Mouse (Mus musculus): ENCODE data around the gene Fbxl8. TPM values are rescaled to one million over a fixed set of nuclear protein-coding genes. Genes with fewer than 3 reads are reported as not detected.

Fbxl8 gene
- polyA plus RNA-seq, 1 experiment from 2014 or later, result 1.5 TPM

GRCm38 (mm10) chr8:105303874-105304273 is 39.4 kb downstream of the Fbxl8 start:
- no peaks in the 10 kb centered on the region for H3K9me3 ChIP-seq (ENCODE audit: control insufficient read depth, low read length)
- H3K4me1 ChIP-seq (ENCODE audit: control insufficient read depth, insufficient read depth, low read length), result peaks cover 20% of the 10 kb centered on the region; the same call in 1 of the 2 replicates
- no peak overlapping the region for H3K27ac ChIP-seq (ENCODE audit: low read depth, low read length)
- no peak overlapping the region for H3K9ac ChIP-seq (ENCODE audit: low read depth, low read length)
- no peak overlapping the region for H3K4me2 ChIP-seq (replicated peaks; ENCODE audit: low read depth, low read length)
- 84% methylated on average over 9 of the region's 9 CpGs for WGBS
- no peaks in the 10 kb centered on the region for H3K27me3 ChIP-seq (ENCODE audit: control insufficient read depth, insufficient read depth, low read length)
- peaks cover 68% of the 10 kb centered on the region for H3K36me3 ChIP-seq (ENCODE audit: control insufficient read depth, insufficient read depth, low read length)
- no peak for ATAC-seq (ENCODE audit: low FRiP score, low TSS enrichment)
- no peak overlapping the region for H3K4me3 ChIP-seq (ENCODE audit: low read length)

DNA sequence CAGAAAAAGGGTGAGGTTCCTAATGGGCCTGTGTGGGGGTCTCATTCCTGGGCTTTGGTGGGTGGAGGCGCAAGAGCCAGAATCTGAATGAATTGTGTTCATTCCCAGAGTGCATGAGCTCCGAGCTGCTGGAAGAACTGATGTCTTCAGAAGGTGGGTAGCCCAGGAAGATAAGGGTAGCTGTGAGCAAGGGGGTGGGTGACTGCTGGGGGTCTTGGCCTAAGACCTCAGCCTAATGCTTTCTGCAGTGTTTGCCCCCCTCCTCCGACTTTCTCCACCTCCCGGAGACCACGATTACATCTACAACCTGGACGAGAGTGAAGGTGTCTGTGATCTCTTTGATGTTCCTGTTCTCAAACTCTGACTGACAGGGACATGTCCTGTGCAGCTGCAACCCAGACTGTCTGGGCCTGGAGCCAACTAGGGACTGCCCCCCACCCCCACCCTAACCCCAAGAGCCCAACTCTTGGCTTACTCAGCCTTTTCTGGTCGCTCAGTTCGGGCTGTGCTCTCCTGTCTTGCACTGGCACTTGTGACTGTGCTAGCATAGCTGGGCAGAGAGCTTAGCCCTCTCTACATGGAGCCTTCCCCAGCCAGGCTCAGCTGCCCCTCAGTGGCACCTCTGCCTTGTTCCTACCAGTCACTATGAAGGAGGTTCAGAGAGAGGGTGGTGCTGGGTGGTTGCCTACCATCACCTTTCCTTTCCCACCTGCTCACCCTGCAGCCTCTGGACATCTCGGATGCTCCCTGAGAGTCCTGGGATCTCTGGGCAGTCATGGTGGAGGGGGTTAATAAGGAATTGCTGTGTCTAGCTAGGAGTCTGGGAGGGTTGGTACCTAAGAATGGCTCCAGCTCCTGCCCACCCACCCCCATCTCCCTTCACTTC is 40.1 kb downstream of the Fbxl8 start:
- ATAC-seq (ENCODE audit: low FRiP score, low TSS enrichment), result peak; percentile 10
- peak overlapping the region; percentile 55 for H3K27ac ChIP-seq (ENCODE audit: low read depth, low read length)
- no peak overlapping the region for H3K4me3 ChIP-seq (ENCODE audit: low read length)
- H3K4me1 ChIP-seq (ENCODE audit: control insufficient read depth, insufficient read depth, low read length), result peaks cover 18% of the 10 kb centered on the region; the same call in 1 of the 2 replicates
- H3K9ac ChIP-seq (ENCODE audit: low read depth, low read length), result no peak overlapping the region
- H3K9me3 ChIP-seq (ENCODE audit: control insufficient read depth, low read length), result no peaks in the 10 kb centered on the region
- H3K36me3 ChIP-seq (ENCODE audit: control insufficient read depth, insufficient read depth, low read length), result peaks cover 69% of the 10 kb centered on the region
- no peak overlapping the region for H3K4me2 ChIP-seq (replicated peaks; ENCODE audit: low read depth, low read length)
- WGBS, result 75% methylated on average over 9 of the region's 9 CpGs
- H3K27me3 ChIP-seq (ENCODE audit: control insufficient read depth, insufficient read depth, low read length), result no peaks in the 10 kb centered on the region

GRCm38 (mm10) chr8:105305211-105306145 is 41.0 kb downstream of the Fbxl8 start, which contains the start of gene Elmo3:
Elmo3 (plus strand) TSS chr8:105305601.
- WGBS, result 4% methylated on average over 30 of the region's 30 CpGs
- ATAC-seq (ENCODE audit: low FRiP score, low TSS enrichment), result peak; percentile 87
- Histone ChIP-seq H3K4me3 (ENCODE audit: low read length) (peak within 1 kb of the TSS; percentile 38), H3K9me3 (ENCODE audit: control insufficient read depth, low read length) (no peaks in the 10 kb centered on the region), H3K4me1 (ENCODE audit: control insufficient read depth, insufficient read depth, low read length) (peaks cover 18% of the 10 kb centered on the region; the same call in 1 of the 2 replicates), H3K27me3 (ENCODE audit: control insufficient read depth, insufficient read depth, low read length) (no peaks in the 10 kb centered on the region), H3K27ac (ENCODE audit: low read depth, low read length) (peak within 1 kb of the TSS; percentile 69), H3K4me2 (replicated peaks; ENCODE audit: low read depth, low read length) (peak within 1 kb of the TSS; percentile 72), H3K36me3 (ENCODE audit: control insufficient read depth, insufficient read depth, low read length) (peaks cover 60% of the 10 kb centered on the region), H3K9ac (ENCODE audit: low read depth, low read length) (peak within 1 kb of the TSS; percentile 60)

GRCm38 (mm10) chr8:105306146-105306691 is 41.8 kb downstream of the Fbxl8 start:
- Histone ChIP-seq H3K9me3 (ENCODE audit: control insufficient read depth, low read length) (no peaks in the 10 kb centered on the region), H3K4me2 (replicated peaks; ENCODE audit: low read depth, low read length) (peak overlapping the region; percentile 72), H3K9ac (ENCODE audit: low read depth, low read length) (peak overlapping the region; percentile 60; the same call in 1 of the 2 replicates), H3K27ac (ENCODE audit: low read depth, low read length) (peak overlapping the region; percentile 69; the same call in 1 of the 2 replicates), H3K27me3 (ENCODE audit: control insufficient read depth, insufficient read depth, low read length) (no peaks in the 10 kb centered on the region), H3K4me3 (ENCODE audit: low read length) (peak overlapping the region; percentile 38), H3K4me1 (ENCODE audit: control insufficient read depth, insufficient read depth, low read length) (peaks cover 18% of the 10 kb centered on the region; the same call in 1 of the 2 replicates), H3K36me3 (ENCODE audit: control insufficient read depth, insufficient read depth, low read length) (peaks cover 54% of the 10 kb centered on the region)
- peak; percentile 38 for ATAC-seq (ENCODE audit: low FRiP score, low TSS enrichment)
- 47% methylated on average over 5 of the region's 5 CpGs for WGBS

DNA sequence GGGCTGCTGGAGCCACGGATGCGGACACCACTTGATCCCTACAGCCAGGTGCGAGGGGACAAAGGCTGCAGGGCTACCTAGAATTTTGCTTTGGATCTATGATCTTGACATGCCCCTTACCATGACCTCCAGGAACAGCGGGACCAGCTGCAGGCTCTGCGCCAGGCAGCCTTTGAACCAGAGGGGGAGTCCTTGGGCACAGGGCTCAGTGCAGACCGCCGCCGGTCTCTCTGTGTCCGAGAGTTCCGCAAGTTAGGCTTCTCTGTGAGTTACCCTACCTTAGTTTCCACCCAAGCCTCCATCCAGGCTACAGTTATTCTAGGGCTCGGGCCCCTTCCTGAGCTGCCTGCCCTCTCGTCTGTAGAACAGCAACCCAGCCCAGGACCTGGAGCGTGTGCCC is 43.2 kb downstream of the Fbxl8 start:
- no peak overlapping the region for H3K9ac ChIP-seq (ENCODE audit: low read depth, low read length)
- H3K9me3 ChIP-seq (ENCODE audit: control insufficient read depth, low read length), result no peaks in the 10 kb centered on the region
- H3K27ac ChIP-seq (ENCODE audit: low read depth, low read length), result no peak overlapping the region
- H3K4me3 ChIP-seq (ENCODE audit: low read length), result no peak overlapping the region
- WGBS, result 93% methylated on average over 13 of the region's 13 CpGs
- no peak for ATAC-seq (ENCODE audit: low FRiP score, low TSS enrichment)
- peaks cover 18% of the 10 kb centered on the region; the same call in 1 of the 2 replicates for H3K4me1 ChIP-seq (ENCODE audit: control insufficient read depth, insufficient read depth, low read length)
- H3K4me2 ChIP-seq (replicated peaks; ENCODE audit: low read depth, low read length), result no peak overlapping the region
- H3K27me3 ChIP-seq (ENCODE audit: control insufficient read depth, insufficient read depth, low read length), result no peaks in the 10 kb centered on the region
- peaks cover 48% of the 10 kb centered on the region for H3K36me3 ChIP-seq (ENCODE audit: control insufficient read depth, insufficient read depth, low read length)

GRCm38 (mm10) chr8:105308428-105308827 is 44.0 kb downstream of the Fbxl8 start:
- H3K4me3 ChIP-seq (ENCODE audit: low read length), result no peak overlapping the region
- H3K36me3 ChIP-seq (ENCODE audit: control insufficient read depth, insufficient read depth, low read length), result peaks cover 50% of the 10 kb centered on the region
- no peak overlapping the region for H3K9ac ChIP-seq (ENCODE audit: low read depth, low read length)
- no peaks in the 10 kb centered on the region for H3K27me3 ChIP-seq (ENCODE audit: control insufficient read depth, insufficient read depth, low read length)
- H3K4me2 ChIP-seq (replicated peaks; ENCODE audit: low read depth, low read length), result no peak overlapping the region
- no peak for ATAC-seq (ENCODE audit: low FRiP score, low TSS enrichment)
- H3K9me3 ChIP-seq (ENCODE audit: control insufficient read depth, low read length), result no peaks in the 10 kb centered on the region
- H3K27ac ChIP-seq (ENCODE audit: low read depth, low read length), result no peak overlapping the region
- H3K4me1 ChIP-seq (ENCODE audit: control insufficient read depth, insufficient read depth, low read length), result peaks cover 18% of the 10 kb centered on the region; the same call in 1 of the 2 replicates
- 94% methylated on average over 10 of the region's 10 CpGs for WGBS

DNA sequence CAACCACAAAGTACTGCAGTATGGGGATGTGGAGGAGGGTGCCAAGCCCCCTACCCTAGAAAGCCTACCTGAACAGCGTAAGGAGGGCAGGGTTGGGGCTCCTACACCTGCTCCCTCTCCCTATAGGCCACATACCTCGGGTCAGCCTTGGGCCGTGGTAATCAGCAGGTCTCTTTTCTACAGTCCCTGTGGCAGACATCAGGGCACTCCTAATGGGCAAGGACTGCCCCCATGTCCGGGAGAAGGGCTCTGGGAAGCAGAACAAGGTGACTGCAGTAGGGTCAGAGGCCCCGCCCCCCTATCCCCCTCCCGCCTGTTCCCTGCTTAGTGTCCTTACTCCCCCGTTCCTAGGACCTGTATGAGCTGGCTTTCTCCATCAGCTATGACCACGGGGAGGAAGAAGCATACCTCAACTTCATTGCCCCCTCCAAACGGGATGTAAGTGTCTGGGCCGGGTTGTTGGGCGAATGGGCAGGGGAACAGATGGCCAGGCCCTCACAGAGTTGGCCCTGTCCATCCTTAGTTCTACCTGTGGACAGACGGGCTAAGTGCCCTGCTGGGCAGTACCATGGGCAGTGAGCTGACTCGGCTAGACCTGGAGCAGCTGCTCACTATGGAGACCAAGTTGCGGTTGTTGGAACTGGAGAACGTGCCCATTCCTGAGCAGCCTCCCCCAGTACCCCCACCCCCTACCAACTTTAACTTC is 44.8 kb downstream of the Fbxl8 start:
- H3K9ac ChIP-seq (ENCODE audit: low read depth, low read length), result no peak overlapping the region
- H3K9me3 ChIP-seq (ENCODE audit: control insufficient read depth, low read length), result no peaks in the 10 kb centered on the region
- H3K27me3 ChIP-seq (ENCODE audit: control insufficient read depth, insufficient read depth, low read length), result no peaks in the 10 kb centered on the region
- no peak for ATAC-seq (ENCODE audit: low FRiP score, low TSS enrichment)
- peaks cover 50% of the 10 kb centered on the region for H3K36me3 ChIP-seq (ENCODE audit: control insufficient read depth, insufficient read depth, low read length)
- H3K4me3 ChIP-seq (ENCODE audit: low read length), result no peak overlapping the region
- 75% methylated on average over 15 of the region's 15 CpGs for WGBS
- peaks cover 18% of the 10 kb centered on the region; the same call in 1 of the 2 replicates for H3K4me1 ChIP-seq (ENCODE audit: control insufficient read depth, insufficient read depth, low read length)
- no peak overlapping the region for H3K4me2 ChIP-seq (replicated peaks; ENCODE audit: low read depth, low read length)
- H3K27ac ChIP-seq (ENCODE audit: low read depth, low read length), result no peak overlapping the region

DNA sequence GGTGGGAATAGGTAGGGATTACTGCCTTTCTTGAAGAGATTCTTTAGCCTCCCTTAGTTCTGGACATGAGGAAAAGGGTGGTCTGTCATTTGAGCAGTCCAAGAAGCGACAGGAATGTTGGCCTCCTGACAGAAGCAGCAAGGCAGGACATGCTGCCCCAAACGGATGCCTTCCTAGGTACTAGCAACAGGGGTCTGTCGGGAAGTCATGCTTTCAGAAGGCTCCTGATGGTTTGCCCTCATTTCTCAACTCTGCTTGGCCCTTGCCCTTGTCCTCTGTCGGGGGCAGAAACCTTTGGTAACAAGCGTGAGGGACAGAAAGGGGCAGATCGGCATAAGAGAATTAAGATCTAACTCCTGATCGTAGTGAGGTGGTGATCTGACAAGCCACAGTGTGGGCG is 45.7 kb downstream of the Fbxl8 start:
- WGBS, result 89% methylated on average over 8 of the region's 8 CpGs
- Histone ChIP-seq H3K9ac (ENCODE audit: low read depth, low read length) (no peak overlapping the region), H3K36me3 (ENCODE audit: control insufficient read depth, insufficient read depth, low read length) (peaks cover 52% of the 10 kb centered on the region), H3K9me3 (ENCODE audit: control insufficient read depth, low read length) (no peaks in the 10 kb centered on the region), H3K4me3 (ENCODE audit: low read length) (no peak overlapping the region), H3K4me1 (ENCODE audit: control insufficient read depth, insufficient read depth, low read length) (peaks cover 11% of the 10 kb centered on the region; the same call in 1 of the 2 replicates), H3K4me2 (replicated peaks; ENCODE audit: low read depth, low read length) (no peak overlapping the region), H3K27ac (ENCODE audit: low read depth, low read length) (no peak overlapping the region), H3K27me3 (ENCODE audit: control insufficient read depth, insufficient read depth, low read length) (no peaks in the 10 kb centered on the region)
- no peak for ATAC-seq (ENCODE audit: low FRiP score, low TSS enrichment)
